Mouse (Mus musculus): ENCODE measurements around the gene Fzd4.

Gene Fzd4

GRCm38 (mm10) chr7:89427101-89427500 is 22.9 kb downstream of the Fzd4 start:
- DNase-seq (ENCODE audit: low spot score) = no peak

GRCm38 (mm10) chr7:89428804-89429203 is 24.6 kb downstream of the Fzd4 start:
- no peak for DNase-seq (ENCODE audit: low spot score)

GRCm38 (mm10) chr7:89429326-89429725 is 25.2 kb downstream of the Fzd4 start:
- no peak for DNase-seq (ENCODE audit: low spot score)

GRCm38 (mm10) chr7:89431185-89431584 is 27.0 kb downstream of the Fzd4 start:
- DNase-seq (ENCODE audit: low spot score) = no peak

GRCm38 (mm10) chr7:89433193-89433892 is 29.2 kb downstream of the Fzd4 start:
- peak; percentile 3 for DNase-seq (ENCODE audit: low spot score)

- DNase-seq (ENCODE audit: low spot score) = peak; percentile 83
Measured at GRCm38 (mm10) chr7:89433893-89434616, 29.9 kb downstream of the Fzd4 start.

- peak; percentile 26 for DNase-seq (ENCODE audit: low spot score)
Measured at GRCm38 (mm10) chr7:89436404-89436803, 32.2 kb downstream of the Fzd4 start.

GRCm38 (mm10) chr7:89437589-89437988 is 33.4 kb downstream of the Fzd4 start:
- no peak for DNase-seq (ENCODE audit: low spot score)

- no peak for DNase-seq (ENCODE audit: low spot score)
Measured at GRCm38 (mm10) chr7:89441291-89441690, 37.1 kb downstream of the Fzd4 start.

GRCm38 (mm10) chr7:89442242-89442641 is 38.1 kb downstream of the Fzd4 start:
- no peak for DNase-seq (ENCODE audit: low spot score)

- no peak for DNase-seq (ENCODE audit: low spot score)
Measured at GRCm38 (mm10) chr7:89445137-89445536, 41.0 kb downstream of the Fzd4 start.

GRCm38 (mm10) chr7:89450312-89450711 is 46.2 kb downstream of the Fzd4 start:
- no peak for DNase-seq (ENCODE audit: low spot score)

GRCm38 (mm10) chr7:89456380-89457076 is 52.4 kb downstream of the Fzd4 start:
- no peak for DNase-seq (ENCODE audit: low spot score)

GRCm38 (mm10) chr7:89459691-89460090 is 55.5 kb downstream of the Fzd4 start:
- no peak for DNase-seq (ENCODE audit: low spot score)

- DNase-seq (ENCODE audit: low spot score) = no peak
Measured at GRCm38 (mm10) chr7:89460911-89461310, 56.8 kb downstream of the Fzd4 start.

GRCm38 (mm10) chr7:89461351-89461750 is 57.2 kb downstream of the Fzd4 start:
- no peak for DNase-seq (ENCODE audit: low spot score)
